Mouse (Mus musculus): ENCODE data around the gene Mef2c. TPM values are rescaled to one million over a fixed set of nuclear protein-coding genes. Genes with fewer than 3 reads are reported as not detected.

Gene Mef2c
- polyA plus RNA-seq, 1 experiment from 2014 or later: 133 TPM

- ATAC-seq (ENCODE audit: insufficient number of reproducible peaks, low FRiP score, low TSS enrichment, low read depth): no peak
- Histone ChIP-seq H3K4me2 (no peak overlapping the region), H3K36me3 (no peaks in the 10 kb centered on the region), H3K27ac (no peak overlapping the region), H3K27me3 (no peaks in the 10 kb centered on the region), H3K4me3 (no peak overlapping the region), H3K9ac (no peak overlapping the region), H3K4me1 (no peaks in the 10 kb centered on the region), H3K9me3 (no peaks in the 10 kb centered on the region)
- WGBS: 88% methylated on average over 4 of the region's 4 CpGs
Measured at GRCm38 (mm10) chr13:83627429-83627828, 123.6 kb downstream of the Mef2c start.

- no peaks in the 10 kb centered on the region for H3K4me1 ChIP-seq
- H3K4me3 ChIP-seq: no peak overlapping the region
- H3K27me3 ChIP-seq: no peaks in the 10 kb centered on the region
- no peak overlapping the region for H3K27ac ChIP-seq
- 85% methylated on average over 3 of the region's 3 CpGs for WGBS
- ATAC-seq (ENCODE audit: insufficient number of reproducible peaks, low FRiP score, low TSS enrichment, low read depth): no peak
- H3K9me3 ChIP-seq: no peaks in the 10 kb centered on the region
- H3K4me2 ChIP-seq: no peak overlapping the region
- no peak overlapping the region for H3K9ac ChIP-seq
- H3K36me3 ChIP-seq: no peaks in the 10 kb centered on the region
Measured at GRCm38 (mm10) chr13:83628139-83628538, 124.3 kb downstream of the Mef2c start.

GRCm38 (mm10) chr13:83633155-83633554 lies 129.3 kb downstream of the Mef2c start:
- H3K9me3 ChIP-seq: no peaks in the 10 kb centered on the region
- H3K36me3 ChIP-seq: no peaks in the 10 kb centered on the region; the same call in 1 of the 2 replicates
- no peak overlapping the region for H3K9ac ChIP-seq
- H3K27me3 ChIP-seq: no peaks in the 10 kb centered on the region
- WGBS: 88% methylated on average over 5 of the region's 5 CpGs
- H3K4me2 ChIP-seq: no peak overlapping the region
- ATAC-seq (ENCODE audit: insufficient number of reproducible peaks, low FRiP score, low TSS enrichment, low read depth): no peak
- no peak overlapping the region for H3K4me3 ChIP-seq
- H3K27ac ChIP-seq: no peak overlapping the region
- H3K4me1 ChIP-seq: no peaks in the 10 kb centered on the region

GRCm38 (mm10) chr13:83635218-83635617 lies 131.4 kb downstream of the Mef2c start:
- H3K4me2 ChIP-seq: no peak overlapping the region
- no peak overlapping the region for H3K27ac ChIP-seq
- H3K27me3 ChIP-seq: no peaks in the 10 kb centered on the region
- no peaks in the 10 kb centered on the region; the same call in 1 of the 2 replicates for H3K36me3 ChIP-seq
- no peaks in the 10 kb centered on the region for H3K4me1 ChIP-seq
- H3K4me3 ChIP-seq: no peak overlapping the region
- ATAC-seq (ENCODE audit: insufficient number of reproducible peaks, low FRiP score, low TSS enrichment, low read depth): no peak
- no peak overlapping the region for H3K9ac ChIP-seq
- 30% methylated on average over 7 of the region's 7 CpGs for WGBS
- no peaks in the 10 kb centered on the region for H3K9me3 ChIP-seq

- 87% methylated on average over 3 of the region's 3 CpGs for WGBS
Measured at GRCm38 (mm10) chr13:83637666-83638065, 133.8 kb downstream of the Mef2c start.

GRCm38 (mm10) chr13:83638735-83639134 lies 134.9 kb downstream of the Mef2c start:
- Histone ChIP-seq H3K9ac (no peak overlapping the region), H3K4me1 (no peaks in the 10 kb centered on the region), H3K27ac (no peak overlapping the region), H3K4me2 (no peak overlapping the region), H3K36me3 (no peaks in the 10 kb centered on the region; the same call in 1 of the 2 replicates), H3K9me3 (no peaks in the 10 kb centered on the region), H3K4me3 (no peak overlapping the region), H3K27me3 (no peaks in the 10 kb centered on the region)
- no peak for ATAC-seq (ENCODE audit: insufficient number of reproducible peaks, low FRiP score, low TSS enrichment, low read depth)
- 80% methylated on average over 3 of the region's 3 CpGs for WGBS

More at GRCm38 (mm10) chr13:83637666-83638065, 133.8 kb downstream of the Mef2c start:
- Histone ChIP-seq H3K4me2 (no peak overlapping the region), H3K36me3 (no peaks in the 10 kb centered on the region; the same call in 1 of the 2 replicates), H3K9ac (no peak overlapping the region), H3K4me3 (no peak overlapping the region), H3K9me3 (no peaks in the 10 kb centered on the region), H3K4me1 (no peaks in the 10 kb centered on the region), H3K27ac (no peak overlapping the region), H3K27me3 (no peaks in the 10 kb centered on the region)
- ATAC-seq (ENCODE audit: insufficient number of reproducible peaks, low FRiP score, low TSS enrichment, low read depth): no peak

GRCm38 (mm10) chr13:83649051-83649450 lies 145.2 kb downstream of the Mef2c start:
- no peak overlapping the region for H3K9ac ChIP-seq
- H3K4me3 ChIP-seq: no peak overlapping the region
- WGBS: 65% methylated on average over 3 of the region's 3 CpGs
- no peak for ATAC-seq (ENCODE audit: insufficient number of reproducible peaks, low FRiP score, low TSS enrichment, low read depth)
- H3K27ac ChIP-seq: no peak overlapping the region
- H3K27me3 ChIP-seq: no peaks in the 10 kb centered on the region
- no peaks in the 10 kb centered on the region for H3K36me3 ChIP-seq
- no peaks in the 10 kb centered on the region for H3K4me1 ChIP-seq
- H3K4me2 ChIP-seq: no peak overlapping the region
- no peaks in the 10 kb centered on the region for H3K9me3 ChIP-seq

GRCm38 (mm10) chr13:83649795-83650476 lies 146.1 kb downstream of the Mef2c start:
- Histone ChIP-seq H3K4me2 (no peak overlapping the region), H3K9ac (no peak overlapping the region), H3K27ac (no peak overlapping the region), H3K4me1 (no peaks in the 10 kb centered on the region), H3K4me3 (no peak overlapping the region), H3K36me3 (no peaks in the 10 kb centered on the region), H3K9me3 (no peaks in the 10 kb centered on the region), H3K27me3 (no peaks in the 10 kb centered on the region)
- 75% methylated on average over 12 of the region's 12 CpGs for WGBS
- no peak for ATAC-seq (ENCODE audit: insufficient number of reproducible peaks, low FRiP score, low TSS enrichment, low read depth)

- Histone ChIP-seq H3K27ac (no peak overlapping the region), H3K9ac (no peak overlapping the region), H3K4me3 (no peak overlapping the region), H3K36me3 (no peaks in the 10 kb centered on the region), H3K9me3 (no peaks in the 10 kb centered on the region), H3K4me1 (no peaks in the 10 kb centered on the region), H3K27me3 (no peaks in the 10 kb centered on the region), H3K4me2 (no peak overlapping the region)
- no peak for ATAC-seq (ENCODE audit: insufficient number of reproducible peaks, low FRiP score, low TSS enrichment, low read depth)
- 90% methylated on average over 3 of the region's 3 CpGs for WGBS
Measured at GRCm38 (mm10) chr13:83650807-83651206, 147.0 kb downstream of the Mef2c start.

GRCm38 (mm10) chr13:83651941-83652548 lies 148.2 kb downstream of the Mef2c start:
- ATAC-seq (ENCODE audit: insufficient number of reproducible peaks, low FRiP score, low TSS enrichment, low read depth): no peak
- no peaks in the 10 kb centered on the region for H3K27me3 ChIP-seq
- H3K9ac ChIP-seq: no peak overlapping the region
- H3K4me1 ChIP-seq: no peaks in the 10 kb centered on the region
- H3K36me3 ChIP-seq: 0 out of 2 replicates have a peak, but pooled peaks cover 4% of the 10 kb centered on the region
- WGBS: 69% methylated on average over 7 of the region's 7 CpGs
- no peaks in the 10 kb centered on the region for H3K9me3 ChIP-seq
- H3K4me3 ChIP-seq: no peak overlapping the region
- no peak overlapping the region for H3K4me2 ChIP-seq
- H3K27ac ChIP-seq: peak overlapping the region; percentile 57

- H3K36me3 ChIP-seq: peaks cover 6% of the 10 kb centered on the region; the same call in 1 of the 2 replicates
- no peak for ATAC-seq (ENCODE audit: insufficient number of reproducible peaks, low FRiP score, low TSS enrichment, low read depth)
- no peaks in the 10 kb centered on the region for H3K9me3 ChIP-seq
- no peak overlapping the region for H3K27ac ChIP-seq
- H3K4me1 ChIP-seq: no peaks in the 10 kb centered on the region
- no peak overlapping the region for H3K4me2 ChIP-seq
- H3K9ac ChIP-seq: no peak overlapping the region
- no peaks in the 10 kb centered on the region for H3K27me3 ChIP-seq
- 64% methylated on average over 8 of the region's 8 CpGs for WGBS
- H3K4me3 ChIP-seq: no peak overlapping the region
Measured at GRCm38 (mm10) chr13:83652560-83652959, 148.7 kb downstream of the Mef2c start.

- no peaks in the 10 kb centered on the region for H3K4me1 ChIP-seq
- H3K9me3 ChIP-seq: no peaks in the 10 kb centered on the region
- no peak overlapping the region for H3K9ac ChIP-seq
- no peak overlapping the region for H3K27ac ChIP-seq
- no peak overlapping the region for H3K4me2 ChIP-seq
- WGBS: 34% methylated on average over 8 of the region's 8 CpGs
- H3K36me3 ChIP-seq: peaks cover 6% of the 10 kb centered on the region; the same call in 1 of the 2 replicates
- no peak for ATAC-seq (ENCODE audit: insufficient number of reproducible peaks, low FRiP score, low TSS enrichment, low read depth)
- no peak overlapping the region for H3K4me3 ChIP-seq
- no peaks in the 10 kb centered on the region for H3K27me3 ChIP-seq
Measured at GRCm38 (mm10) chr13:83654889-83655769, 151.3 kb downstream of the Mef2c start.

Measured in limb, embryonic 15.5 days (tissue).